Mouse (Mus musculus) urinary bladder, postnatal 10 days (tissue): ENCODE data around the gene Col1a2.

Experiments
- DNase-seq: peaks from one replicate; pipeline ENCODE4 v3.0.0; 2022; ENCODE audit warnings: low spot score

Gene Col1a2

GRCm38 (mm10) chr6:4521031-4521430 is 16.4 kb downstream of the Col1a2 start:
- no peak for DNase-seq

- DNase-seq, result no peak
Measured at GRCm38 (mm10) chr6:4528439-4528838, 23.8 kb downstream of the Col1a2 start.

- no peak for DNase-seq
Measured at GRCm38 (mm10) chr6:4530986-4531385, 26.4 kb downstream of the Col1a2 start.

- DNase-seq, result no peak
Measured at GRCm38 (mm10) chr6:4532898-4533297, 28.3 kb downstream of the Col1a2 start.

GRCm38 (mm10) chr6:4534462-4535079 is 30.0 kb downstream of the Col1a2 start:
- DNase-seq, result no peak

GRCm38 (mm10) chr6:4541926-4542715 is 37.5 kb downstream of the Col1a2 start:
- DNase-seq, result no peak

GRCm38 (mm10) chr6:4544554-4544953 is 39.9 kb downstream of the Col1a2 start:
- DNase-seq, result no peak

GRCm38 (mm10) chr6:4545727-4546126 is 41.1 kb downstream of the Col1a2 start:
- DNase-seq, result no peak

GRCm38 (mm10) chr6:4548894-4549293 is 44.3 kb downstream of the Col1a2 start:
- DNase-seq, result no peak

- DNase-seq, result no peak
Measured at GRCm38 (mm10) chr6:4549846-4550548, 45.4 kb downstream of the Col1a2 start.

- no peak for DNase-seq
Measured at GRCm38 (mm10) chr6:4550549-4550915, 45.9 kb downstream of the Col1a2 start.

- no peak for DNase-seq
Measured at GRCm38 (mm10) chr6:4555366-4555765, 50.8 kb downstream of the Col1a2 start.

GRCm38 (mm10) chr6:4557086-4557485 is 52.5 kb downstream of the Col1a2 start:
- DNase-seq, result no peak

GRCm38 (mm10) chr6:4557678-4558077 is 53.1 kb downstream of the Col1a2 start:
- DNase-seq, result no peak

- no peak for DNase-seq
Measured at GRCm38 (mm10) chr6:4561156-4561555, 56.5 kb downstream of the Col1a2 start.

- no peak for DNase-seq
Measured at GRCm38 (mm10) chr6:4561621-4562020, 57.0 kb downstream of the Col1a2 start.

- no peak for DNase-seq
Measured at GRCm38 (mm10) chr6:4562401-4562800, 57.8 kb downstream of the Col1a2 start.

- no peak for DNase-seq
Measured at GRCm38 (mm10) chr6:4563477-4563876, 58.9 kb downstream of the Col1a2 start.

GRCm38 (mm10) chr6:4570412-4570811 is 65.8 kb downstream of the Col1a2 start:
- no peak for DNase-seq

GRCm38 (mm10) chr6:4577756-4578155 is 73.1 kb downstream of the Col1a2 start:
- no peak for DNase-seq

GRCm38 (mm10) chr6:4578343-4578742 is 73.7 kb downstream of the Col1a2 start:
- no peak for DNase-seq

GRCm38 (mm10) chr6:4579620-4580019 is 75.0 kb downstream of the Col1a2 start:
- DNase-seq, result no peak

GRCm38 (mm10) chr6:4583485-4583884 is 78.9 kb downstream of the Col1a2 start:
- DNase-seq, result no peak
